Mouse (Mus musculus): Measurements from ENCODE around the gene Dcaf7.

DNA sequence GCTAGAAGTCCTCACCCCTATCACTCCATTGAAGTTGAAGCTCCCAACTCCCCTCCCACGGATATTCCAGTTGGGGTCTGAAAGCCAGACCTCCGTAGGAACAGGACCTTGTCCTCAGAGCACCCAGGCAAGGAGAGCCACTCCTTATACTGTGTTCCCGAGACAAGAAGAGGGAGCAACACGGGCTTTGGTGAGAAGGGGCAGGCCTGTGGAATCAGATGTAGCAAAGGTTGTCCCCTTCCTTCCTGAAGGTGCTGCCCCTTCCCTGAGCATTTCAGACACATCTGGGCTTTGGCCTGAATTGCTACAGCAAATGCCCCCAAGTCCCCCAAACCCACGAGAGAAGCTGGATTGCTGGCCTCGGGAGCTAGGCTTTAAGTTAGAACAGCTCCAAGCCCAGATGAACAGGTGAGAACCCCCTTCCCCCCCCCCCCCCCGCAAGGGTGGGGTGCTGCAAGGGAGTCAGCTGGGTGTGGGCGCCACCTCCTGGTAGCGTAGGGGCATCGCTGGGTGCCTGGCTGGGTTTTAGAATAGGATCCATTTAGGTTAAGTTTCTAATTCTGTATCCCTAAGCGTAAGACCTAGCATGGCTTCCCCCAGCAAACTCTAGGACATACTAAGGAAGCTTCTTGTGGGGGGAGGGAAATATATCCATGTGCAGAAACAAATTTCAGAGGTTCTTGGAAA lies 10.1 kb upstream of the Dcaf7 start:
- TF ChIP-seq CTCF (IDR thresholded peaks at IDR 0.05; ENCODE audit: control insufficient read depth, insufficient read depth, insufficient replicate concordance, low read depth, low read length) = peak; percentile 48; the same call in 1 of the 2 replicates
- TF ChIP-seq POLR2A (IDR thresholded peaks at IDR 0.05; ENCODE audit: control insufficient read depth, low read depth, low read length) = no peak

Measured in testis, adult 2 months (tissue).